Mouse (Mus musculus): ENCODE measurements around the gene Fbll1. TPM values are rescaled to one million over a fixed set of nuclear protein-coding genes. Genes with fewer than 3 reads are reported as not detected.
"Not testable (repeated sequence)": the region's sequence is repeated elsewhere in the genome, so short reads cannot be mapped to it uniquely, and the experiment has no call there.

Fbll1 gene
- polyA plus RNA-seq (2012; rRNA removed), result not detected in 2 replicates

- DNase-seq, result no peak
- no peak within 1 kb of the TSS for H3K4me3 ChIP-seq (replicated peaks; ENCODE audit: extremely low read depth, low read depth, low read length)
- WGBS, result 16% methylated on average over 11 of the region's 11 CpGs
- TF ChIP-seq POLR2A (IDR thresholded peaks at IDR 0.05; ENCODE audit: borderline replicate concordance, extremely low read depth, low read depth, low read length) (no peak), CTCF (IDR thresholded peaks at IDR 0.05; ENCODE audit: insufficient read depth, low read length) (no peak)
- H3K4me1 ChIP-seq (ENCODE audit: control insufficient read depth, insufficient read depth, low read length), result no peaks in the 10 kb centered on the region
These were observed at the start of gene Fbll1 for GRCm38 (mm10) chr11:35798874-35799273. Gene Fbll1 (minus strand): TSS chr11:35798884.

DNA sequence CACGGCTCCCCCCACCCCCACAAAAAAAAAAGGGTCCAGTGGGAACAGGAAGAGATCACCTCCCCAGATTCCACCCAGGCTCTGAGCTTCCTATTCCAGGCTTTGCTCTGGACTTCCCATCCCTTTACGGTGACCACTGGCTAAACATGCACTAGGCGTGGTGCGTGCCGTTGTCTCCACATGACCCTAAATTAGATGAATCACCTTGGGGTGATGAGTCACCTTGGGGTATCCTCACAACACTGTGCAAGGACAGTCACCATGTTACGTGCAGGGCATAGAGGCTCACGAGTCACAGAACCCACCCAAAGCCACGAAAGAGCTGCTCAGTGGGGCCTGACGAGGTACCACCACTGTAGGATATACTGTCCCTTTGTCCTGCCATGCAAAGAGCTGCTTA is 45.6 kb upstream of the Fbll1 start:
- Histone ChIP-seq H3K4me1 (ENCODE audit: control insufficient read depth, insufficient read depth, low read length) (no peaks in the 10 kb centered on the region), H3K4me3 (replicated peaks; ENCODE audit: extremely low read depth, low read depth, low read length) (no peak overlapping the region)
- TF ChIP-seq POLR2A (IDR thresholded peaks at IDR 0.05; ENCODE audit: borderline replicate concordance, extremely low read depth, low read depth, low read length) (no peak), CTCF (IDR thresholded peaks at IDR 0.05; ENCODE audit: insufficient read depth, low read length) (no peak)
- WGBS, result 78% methylated on average over 9 of the region's 9 CpGs
- DNase-seq, result no peak

DNA sequence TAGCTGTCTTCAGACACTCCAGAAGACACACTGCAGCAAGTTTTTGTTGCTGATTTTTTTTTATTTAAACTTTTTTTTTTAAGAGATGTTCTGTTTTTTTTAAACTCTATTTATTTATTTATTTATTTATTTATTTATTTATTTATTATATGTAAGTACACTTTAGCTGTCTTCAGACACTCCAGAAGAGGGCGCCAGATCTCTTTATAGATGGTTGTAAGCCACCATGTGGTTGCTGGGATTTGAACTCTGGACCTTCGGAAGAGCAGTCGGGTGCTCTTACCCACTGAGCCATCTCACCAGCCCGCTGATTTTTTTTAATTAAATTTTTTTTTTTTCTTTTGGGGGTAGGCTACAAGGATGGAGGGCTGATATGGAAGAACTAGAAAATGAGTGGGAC is 43.9 kb upstream of the Fbll1 start:
- not testable (repeated sequence) for H3K4me3 ChIP-seq (replicated peaks; ENCODE audit: extremely low read depth, low read depth, low read length); DNase-seq; H3K4me1 ChIP-seq (ENCODE audit: control insufficient read depth, insufficient read depth, low read length)
- 84% methylated on average over 4 of the region's 4 CpGs for WGBS

- WGBS, result 77% methylated on average over 21 of the region's 21 CpGs
These were observed 43.1 kb upstream of the Fbll1 start for GRCm38 (mm10) chr11:35841738-35842325.

GRCm38 (mm10) chr11:35840806-35841205 is 42.1 kb upstream of the Fbll1 start:
- not testable (repeated sequence) for H3K4me3 ChIP-seq (replicated peaks; ENCODE audit: extremely low read depth, low read depth, low read length); DNase-seq; H3K4me1 ChIP-seq (ENCODE audit: control insufficient read depth, insufficient read depth, low read length)
- WGBS, result 93% methylated on average over 4 of the region's 4 CpGs

More at GRCm38 (mm10) chr11:35841738-35842325, 43.1 kb upstream of the Fbll1 start:
- H3K4me3 ChIP-seq (replicated peaks; ENCODE audit: extremely low read depth, low read depth, low read length), result no peak overlapping the region
- H3K4me1 ChIP-seq (ENCODE audit: control insufficient read depth, insufficient read depth, low read length), result 0 out of 2 replicates have a peak, but pooled peaks cover 2% of the 10 kb centered on the region
- TF ChIP-seq CTCF (IDR thresholded peaks at IDR 0.05; ENCODE audit: insufficient read depth, low read length) (no peak), POLR2A (IDR thresholded peaks at IDR 0.05; ENCODE audit: borderline replicate concordance, extremely low read depth, low read depth, low read length) (no peak)
- no peak for DNase-seq

- no peak for DNase-seq
- TF ChIP-seq POLR2A (IDR thresholded peaks at IDR 0.05; ENCODE audit: borderline replicate concordance, extremely low read depth, low read depth, low read length) (no peak), CTCF (IDR thresholded peaks at IDR 0.05; ENCODE audit: insufficient read depth, low read length) (peak; percentile 27; the same call in 1 of the 2 replicates)
- Histone ChIP-seq H3K4me1 (ENCODE audit: control insufficient read depth, insufficient read depth, low read length) (0 out of 2 replicates have a peak, but pooled peaks cover 2% of the 10 kb centered on the region), H3K4me3 (replicated peaks; ENCODE audit: extremely low read depth, low read depth, low read length) (no peak overlapping the region)
- WGBS, result 78% methylated on average over 7 of the region's 7 CpGs
These were observed 41.6 kb upstream of the Fbll1 start for GRCm38 (mm10) chr11:35840282-35840681.

- peak overlapping the region; percentile 65 for H3K4me3 ChIP-seq (replicated peaks; ENCODE audit: extremely low read depth, low read depth, low read length)
- WGBS, result 16% methylated on average over 28 of the region's 28 CpGs
- H3K4me1 ChIP-seq (ENCODE audit: control insufficient read depth, insufficient read depth, low read length), result 0 out of 2 replicates have a peak, but pooled peaks cover 2% of the 10 kb centered on the region
- DNase-seq, result peak; percentile 75
- TF ChIP-seq CTCF (IDR thresholded peaks at IDR 0.05; ENCODE audit: insufficient read depth, low read length), result no peak
- peak; percentile 26; the same call in 1 of the 2 replicates for TF ChIP-seq POLR2A (IDR thresholded peaks at IDR 0.05; ENCODE audit: borderline replicate concordance, extremely low read depth, low read depth, low read length)
These were observed 40.0 kb upstream of the Fbll1 start for GRCm38 (mm10) chr11:35838345-35839338.

- TF ChIP-seq POLR2A (IDR thresholded peaks at IDR 0.05; ENCODE audit: borderline replicate concordance, extremely low read depth, low read depth, low read length), result no peak
- TF ChIP-seq CTCF (IDR thresholded peaks at IDR 0.05; ENCODE audit: insufficient read depth, low read length), result no peak
- 73% methylated on average over 5 of the region's 5 CpGs for WGBS
- no peak for DNase-seq
- Histone ChIP-seq H3K4me3 (replicated peaks; ENCODE audit: extremely low read depth, low read depth, low read length) (no peak overlapping the region), H3K4me1 (ENCODE audit: control insufficient read depth, insufficient read depth, low read length) (peaks cover 6% of the 10 kb centered on the region; the same call in 1 of the 2 replicates)
These were observed 38.8 kb upstream of the Fbll1 start for GRCm38 (mm10) chr11:35837156-35838126.

Measured in lung, adult 2 months (tissue).